Mouse (Mus musculus) G1E (cell line): ENCODE measurements at regions not wholly inside any gene's neighbourhood (a gene's known extent, or its start where the extent isn't known, plus 50 kb on each side); places are given as distances from the start of the nearest gene placed in this dataset.

Experiments
- CTCF ChIP-seq: IDR thresholded peaks from 2 replicates; pipeline ENCODE4 v1.5.1; 2012; ENCODE audit warnings: low read depth, low read length, inconsistent platforms, mixed read lengths
- GATA1 ChIP-seq: IDR thresholded peaks from 2 replicates; pipeline ENCODE4 v1.6.1; 2012; ENCODE audit warnings: borderline replicate concordance, low read length, inconsistent platforms, mixed read lengths
- GATA2 ChIP-seq: IDR thresholded peaks from 2 replicates; pipeline ENCODE4 v1.6.1; 2012; ENCODE audit warnings: low read depth, low read length, inconsistent platforms, borderline replicate concordance
- POLR2AphosphoS5 ChIP-seq: IDR thresholded peaks from 2 replicates; pipeline ENCODE4 v1.6.1; 2012; ENCODE audit warnings: low read depth, low read length, inconsistent platforms; ENCODE audit not compliant: insufficient replicate concordance
- TAL1 ChIP-seq: conservative IDR thresholded peaks from 2 replicates; pipeline ENCODE4 v1.6.1; 2012; ENCODE audit warnings: low read depth, low read length, inconsistent platforms, mixed read lengths

GRCm38 (mm10) chr14:48053151-48053550 lies 67.5 kb upstream of the Peli2 start:
- TF ChIP-seq CTCF: no peak
- no peak for TF ChIP-seq GATA2
- no peak for TF ChIP-seq GATA1
- no peak for TF ChIP-seq TAL1
- no peak for TF ChIP-seq POLR2AphosphoS5
